Mouse (Mus musculus) neural tube, embryonic 10.5 days (tissue): Measurements from ENCODE around the gene Prg2.

Experiments
- DNase-seq: peaks from one replicate; pipeline ENCODE4 v3.0.0-alpha.2; 2017; ENCODE audit warnings: low spot score; ENCODE audit errors: extremely low spot score

The Prg2 gene

GRCm38 (mm10) chr2:84961300-84961699, 19.0 kb upstream of the Prg2 start:
- DNase-seq: no peak

GRCm38 (mm10) chr2:84961901-84962300, 18.4 kb upstream of the Prg2 start:
- no peak for DNase-seq

- no peak for DNase-seq
Observed at GRCm38 (mm10) chr2:84962906-84963507, 17.3 kb upstream of the Prg2 start.

GRCm38 (mm10) chr2:84964111-84964801, 16.0 kb upstream of the Prg2 start:
- no peak for DNase-seq

GRCm38 (mm10) chr2:84967318-84967991, 12.8 kb upstream of the Prg2 start:
- no peak for DNase-seq

GRCm38 (mm10) chr2:84975580-84975979, 4.7 kb upstream of the Prg2 start:
- DNase-seq: no peak

GRCm38 (mm10) chr2:84987930-84988329, 7.7 kb downstream of the Prg2 start, which contains the start of gene Prg3:
Prg3 (plus strand) TSS chr2:84988215.
- no peak for DNase-seq

GRCm38 (mm10) chr2:84996376-84996775, 16.1 kb downstream of the Prg2 start:
- no peak for DNase-seq

- no peak for DNase-seq
Observed at GRCm38 (mm10) chr2:84999486-85000181, 19.4 kb downstream of the Prg2 start.

- DNase-seq: no peak
Observed at GRCm38 (mm10) chr2:85001497-85001896, 21.2 kb downstream of the Prg2 start.

- no peak for DNase-seq
Observed at GRCm38 (mm10) chr2:85002575-85002974, 22.3 kb downstream of the Prg2 start.

- DNase-seq: no peak
Observed at GRCm38 (mm10) chr2:85004341-85004740, 24.1 kb downstream of the Prg2 start.

GRCm38 (mm10) chr2:85006600-85006999, 26.3 kb downstream of the Prg2 start:
- DNase-seq: no peak

GRCm38 (mm10) chr2:85007729-85008128, 27.5 kb downstream of the Prg2 start:
- DNase-seq: no peak

GRCm38 (mm10) chr2:85009212-85009611, 29.0 kb downstream of the Prg2 start:
- no peak for DNase-seq

GRCm38 (mm10) chr2:85011906-85012604, 31.8 kb downstream of the Prg2 start:
- peak; percentile 27 for DNase-seq

- no peak for DNase-seq
Observed at GRCm38 (mm10) chr2:85012679-85013078, 32.4 kb downstream of the Prg2 start.

GRCm38 (mm10) chr2:85013826-85014587, 33.7 kb downstream of the Prg2 start:
- DNase-seq: no peak

GRCm38 (mm10) chr2:85014588-85014982, 34.3 kb downstream of the Prg2 start:
- DNase-seq: no peak

GRCm38 (mm10) chr2:85022043-85022442, 41.8 kb downstream of the Prg2 start:
- no peak for DNase-seq

- DNase-seq: no peak
Observed at GRCm38 (mm10) chr2:85026178-85026577, 45.9 kb downstream of the Prg2 start.
